Mouse (Mus musculus) adrenal gland, adult 8-10 months (tissue): ENCODE measurements around the gene Ntn1. TPM values are rescaled to one million over a fixed set of nuclear protein-coding genes. Genes with fewer than 3 reads are reported as not detected.

ENCODE experiments used
- DNase-seq: peaks from one replicate; pipeline ENCODE4 v3.0.0; 2022
- total RNA-seq, 4 experiments: library from RNA; stranded (reverse); gene quantifications; 2 replicates each; pipeline ENCODE4 v1.2.4; 2022

Ntn1 gene
- total RNA-seq, result 10 to 100 TPM; 14.3 to 20.8 (median 16.2) TPM

DNA sequence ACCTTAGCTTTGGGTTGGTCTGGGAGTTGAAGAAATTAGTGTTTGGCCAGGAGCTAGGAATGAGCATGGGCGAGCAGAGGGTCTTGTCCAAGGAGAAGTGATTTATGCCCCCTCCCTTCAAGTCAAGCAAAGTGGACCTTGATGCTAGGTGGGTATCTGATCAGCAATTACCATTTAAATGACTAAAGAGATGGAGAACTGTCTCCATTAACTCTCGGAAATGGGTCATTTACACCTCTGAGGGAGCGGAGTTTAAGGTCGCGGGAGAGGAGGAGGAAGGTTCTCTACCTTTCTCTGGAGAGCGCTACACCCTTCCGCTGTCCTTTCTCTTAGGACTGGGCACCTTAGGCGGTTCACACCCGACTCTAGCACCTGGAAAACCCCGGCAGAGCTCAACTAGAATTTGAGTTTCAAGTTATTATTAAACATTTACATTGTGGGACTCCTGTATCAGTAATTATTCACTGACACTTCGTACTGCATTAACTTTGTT, at the start of gene Ntn1:
Gene Ntn1 (minus strand): TSS at position 97 of the 493 bp plus-strand sequence.
- no peak for DNase-seq

DNA sequence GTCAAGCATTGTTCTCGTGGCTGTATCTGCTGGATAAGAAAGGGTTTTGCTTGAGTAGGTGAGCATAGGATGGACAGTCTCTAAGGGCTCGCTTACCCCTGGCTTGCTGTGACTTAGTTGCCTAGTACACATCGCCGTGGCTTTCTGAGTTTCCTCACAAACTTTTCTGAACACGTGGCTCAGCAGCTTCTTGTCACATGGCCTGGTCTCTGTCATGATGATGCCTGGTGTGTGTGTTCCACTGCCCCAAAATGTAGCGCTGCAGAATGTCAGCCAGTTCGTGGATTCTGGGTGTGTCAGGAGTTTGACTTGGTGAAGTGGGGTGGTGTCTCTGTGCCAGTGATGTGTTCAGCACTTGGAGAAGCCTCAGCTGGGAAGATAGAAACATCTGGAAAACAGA, 47.7 kb upstream of the Ntn1 start:
- no peak for DNase-seq

DNA sequence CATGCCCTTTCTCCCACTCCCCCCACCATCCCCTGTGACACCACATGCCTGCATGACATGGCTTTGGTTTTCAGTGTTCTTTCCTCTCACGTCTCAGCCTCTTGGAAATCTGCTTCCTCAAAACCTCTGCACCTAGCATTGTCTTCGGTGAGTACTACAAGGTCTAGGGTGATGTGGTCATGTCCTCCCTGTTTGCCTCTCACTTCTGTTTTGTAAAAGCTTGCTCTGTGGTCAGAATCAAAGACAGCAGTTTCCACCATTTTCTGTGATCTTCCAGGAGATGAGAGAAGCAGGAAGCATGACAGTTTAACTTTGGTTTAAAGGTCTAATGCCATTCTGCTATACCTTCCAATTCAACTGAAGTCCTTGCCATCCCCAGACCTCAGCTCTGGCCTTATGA, 46.6 kb upstream of the Ntn1 start:
- no peak for DNase-seq

DNA sequence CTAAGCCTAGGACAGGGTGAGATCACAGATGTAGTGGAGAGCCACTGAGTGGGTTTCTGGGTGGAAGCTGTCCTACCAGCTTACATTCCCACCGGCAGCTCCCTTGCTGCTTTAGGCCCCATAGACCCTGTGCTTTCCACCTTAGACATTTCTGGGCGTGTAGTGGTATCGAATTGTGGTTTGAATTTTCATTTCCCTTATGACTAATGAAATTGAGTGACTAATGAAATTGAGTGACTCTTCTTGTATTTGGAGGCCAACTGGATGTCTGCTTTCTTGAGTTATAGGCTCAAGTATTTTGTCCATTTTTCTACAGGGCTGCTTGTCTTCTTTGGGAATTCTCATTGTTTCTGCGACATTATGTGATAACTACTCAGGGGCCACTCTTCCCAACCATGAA, 45.9 kb upstream of the Ntn1 start:
- no peak for DNase-seq

DNA sequence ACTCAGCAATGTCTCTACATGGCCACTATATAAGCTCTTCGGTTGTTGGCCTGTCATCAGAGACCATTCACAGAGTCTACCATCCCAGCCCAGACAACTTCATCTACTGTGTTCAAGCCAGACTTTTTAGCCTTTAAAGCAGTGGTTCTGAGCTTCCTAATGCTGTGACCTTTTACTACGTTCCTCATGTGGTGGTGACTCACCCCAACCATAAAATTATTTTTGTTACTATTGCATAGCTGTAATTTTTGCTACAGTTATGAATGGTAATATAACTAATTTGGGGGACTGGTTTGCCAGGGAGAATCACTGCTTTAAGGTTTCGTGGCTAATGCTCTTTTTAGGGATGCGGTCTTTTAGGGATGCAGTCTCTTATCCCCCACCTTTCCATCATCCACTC, 45.3 kb upstream of the Ntn1 start:
- no peak for DNase-seq

DNA sequence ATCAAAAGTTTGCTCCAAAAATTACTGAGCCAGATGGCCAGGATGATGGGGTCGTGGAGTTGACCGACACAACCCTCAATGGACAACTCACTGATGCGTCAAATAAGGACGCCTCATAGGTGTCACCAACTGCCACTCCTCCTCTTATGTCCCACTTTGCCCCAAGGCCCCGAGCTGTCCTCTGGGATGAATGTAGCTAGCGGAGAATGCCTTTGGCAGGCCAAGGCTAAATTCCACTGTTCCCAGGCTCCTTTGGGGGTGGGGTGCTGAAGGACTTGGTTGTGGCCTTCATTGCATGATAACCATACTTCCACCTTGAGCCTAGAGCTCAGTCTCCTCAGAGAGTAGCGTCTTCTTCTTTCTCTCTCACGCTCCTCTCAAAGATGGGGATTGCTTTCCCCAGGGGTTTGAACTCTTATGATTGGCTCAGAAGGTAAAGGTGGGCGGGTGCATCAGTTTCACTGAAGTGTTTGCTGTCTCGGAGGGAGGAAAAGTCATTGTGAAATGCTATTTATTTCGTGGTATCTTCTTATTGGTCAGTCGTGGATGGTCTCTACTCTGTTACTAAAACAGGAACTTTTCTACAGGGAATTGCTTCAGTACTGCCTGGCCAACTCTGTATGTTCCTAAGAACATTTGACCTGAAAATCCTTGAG, 42.5 kb upstream of the Ntn1 start:
- peak; percentile 59 for DNase-seq

DNA sequence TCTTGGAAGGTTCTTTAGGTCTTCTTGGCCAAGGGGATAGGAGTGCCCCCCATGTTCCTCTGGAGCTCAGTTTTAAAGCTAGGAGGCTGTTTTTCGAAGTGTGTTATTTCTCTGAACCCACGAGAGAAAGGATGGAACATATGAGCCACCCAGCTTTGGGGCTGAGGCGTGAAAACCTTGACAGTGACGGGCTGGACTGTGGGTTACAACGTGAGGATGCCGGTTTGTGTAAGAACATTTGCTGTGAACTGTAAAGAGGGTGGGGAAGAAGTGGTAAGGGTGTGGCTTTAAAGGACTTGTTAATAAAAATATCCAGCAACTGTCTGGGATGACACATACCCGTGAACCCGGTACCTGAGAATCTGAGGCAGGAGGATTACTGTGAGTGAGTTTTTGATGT, 41.7 kb upstream of the Ntn1 start:
- DNase-seq, result no peak

DNA sequence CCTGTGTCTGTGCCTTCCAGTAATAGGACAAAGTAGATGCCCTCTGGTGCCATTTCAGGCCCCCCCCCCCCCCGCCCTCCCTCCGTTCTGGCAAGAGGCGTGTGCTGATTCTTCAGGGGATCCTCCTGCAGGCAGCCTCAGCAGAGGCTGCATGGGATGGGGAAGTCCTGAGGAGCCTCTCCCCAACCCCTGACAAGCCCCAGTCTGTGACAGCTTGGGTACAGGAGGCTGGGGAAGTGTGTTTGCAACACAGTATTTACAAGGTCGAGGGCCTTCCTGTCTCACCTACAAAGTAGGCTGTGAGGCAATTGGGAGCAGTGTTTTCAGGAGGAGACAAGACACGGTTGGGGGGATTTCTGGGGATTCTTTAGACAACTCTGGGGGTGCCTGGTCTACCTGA, 40.3 kb upstream of the Ntn1 start:
- no peak for DNase-seq

DNA sequence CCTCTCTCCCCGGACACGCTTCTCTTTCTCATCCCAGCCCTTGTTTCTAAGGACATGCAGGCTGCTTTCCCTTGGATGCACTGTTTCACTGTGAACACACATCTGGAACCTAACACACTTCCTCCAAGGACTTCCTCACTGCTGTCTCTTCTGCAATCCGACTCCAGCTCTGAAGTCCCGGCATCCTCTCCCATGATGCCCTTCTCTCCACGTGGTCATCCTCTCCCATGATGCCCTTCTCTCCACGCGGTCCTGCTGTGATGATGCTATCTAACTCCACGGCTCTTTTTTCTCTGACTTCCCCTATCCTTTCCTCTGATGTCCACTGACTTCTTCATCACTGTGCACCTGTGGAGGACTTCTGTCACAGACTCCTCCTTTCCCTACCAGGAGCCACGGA, 39.5 kb upstream of the Ntn1 start:
- DNase-seq, result no peak

DNA sequence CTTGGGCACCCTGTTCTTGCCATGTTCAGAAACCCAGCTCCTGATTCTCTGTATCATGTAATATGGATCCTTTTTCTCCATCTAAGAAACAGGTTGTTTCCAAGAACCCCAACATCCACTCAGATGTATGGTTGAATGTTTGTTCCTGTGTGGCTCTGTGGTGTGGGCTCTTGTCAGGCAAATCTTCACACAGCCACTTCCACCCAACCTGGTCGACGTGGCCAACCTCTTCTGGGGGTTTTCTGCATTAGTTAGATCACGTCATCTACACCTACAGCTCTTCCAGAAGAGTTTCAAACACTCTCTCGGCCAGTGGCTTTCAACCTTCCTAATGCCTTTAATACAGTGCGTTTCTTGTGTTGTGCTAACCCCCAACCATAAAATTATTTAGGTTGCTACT, 35.8 kb upstream of the Ntn1 start:
- DNase-seq, result no peak

DNA sequence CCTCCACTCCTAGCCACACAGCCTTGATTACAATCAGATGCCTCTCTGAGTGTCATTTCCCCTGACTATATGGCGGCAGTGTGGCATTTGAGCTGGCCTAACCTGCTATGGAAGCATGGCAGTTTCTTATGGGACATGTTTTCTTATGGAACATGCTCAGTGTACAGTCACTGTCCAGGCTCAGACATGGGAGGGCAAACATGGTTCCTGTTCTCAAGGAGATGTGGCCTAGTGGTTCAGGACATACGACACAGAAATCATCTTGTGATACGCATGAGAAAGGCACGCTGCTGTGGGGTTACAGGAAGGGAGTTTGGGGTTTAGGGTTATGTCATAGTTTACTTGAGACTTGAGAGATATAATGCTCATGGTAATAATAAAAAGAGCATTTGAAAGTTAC, 35.0 kb upstream of the Ntn1 start:
- no peak for DNase-seq

DNA sequence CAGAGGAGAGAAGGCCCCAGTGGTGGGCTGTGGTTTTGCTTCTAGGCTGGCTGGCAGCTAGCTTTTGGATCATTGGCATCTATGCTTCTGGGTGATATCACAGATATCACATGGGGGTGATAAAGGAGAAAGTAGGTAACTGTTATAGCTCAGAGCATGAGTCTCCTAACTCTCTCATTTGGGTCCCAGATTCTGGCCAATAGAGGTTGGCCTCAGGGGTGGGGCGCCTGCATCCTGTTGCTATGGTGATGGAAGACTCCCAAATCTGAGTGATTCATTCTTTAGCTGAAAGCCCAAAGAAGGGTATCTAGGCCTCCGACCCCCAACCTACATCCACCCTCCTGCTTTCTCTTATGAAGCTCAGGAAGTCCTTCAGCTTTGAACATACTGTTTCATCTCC, 34.1 kb upstream of the Ntn1 start:
- DNase-seq, result no peak

DNA sequence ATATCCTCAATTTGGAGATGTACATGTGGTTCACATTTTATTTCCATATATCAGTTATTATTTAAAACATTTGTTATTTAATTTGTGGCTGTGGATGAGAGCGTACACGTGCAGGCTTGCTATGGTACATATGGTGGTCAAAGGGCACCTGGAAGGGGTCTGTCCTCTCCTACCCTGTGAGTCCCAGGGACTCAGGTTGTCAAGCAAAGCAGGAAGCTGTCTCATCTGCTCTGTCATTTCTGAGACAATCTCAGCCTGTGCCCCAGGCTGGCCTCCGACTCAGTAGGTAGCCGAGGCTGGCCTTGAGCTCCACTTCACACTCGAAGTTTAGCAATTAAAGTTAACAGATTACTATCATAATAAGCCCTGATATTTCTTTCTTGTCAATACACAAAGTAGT, 32.9 kb upstream of the Ntn1 start:
- no peak for DNase-seq

DNA sequence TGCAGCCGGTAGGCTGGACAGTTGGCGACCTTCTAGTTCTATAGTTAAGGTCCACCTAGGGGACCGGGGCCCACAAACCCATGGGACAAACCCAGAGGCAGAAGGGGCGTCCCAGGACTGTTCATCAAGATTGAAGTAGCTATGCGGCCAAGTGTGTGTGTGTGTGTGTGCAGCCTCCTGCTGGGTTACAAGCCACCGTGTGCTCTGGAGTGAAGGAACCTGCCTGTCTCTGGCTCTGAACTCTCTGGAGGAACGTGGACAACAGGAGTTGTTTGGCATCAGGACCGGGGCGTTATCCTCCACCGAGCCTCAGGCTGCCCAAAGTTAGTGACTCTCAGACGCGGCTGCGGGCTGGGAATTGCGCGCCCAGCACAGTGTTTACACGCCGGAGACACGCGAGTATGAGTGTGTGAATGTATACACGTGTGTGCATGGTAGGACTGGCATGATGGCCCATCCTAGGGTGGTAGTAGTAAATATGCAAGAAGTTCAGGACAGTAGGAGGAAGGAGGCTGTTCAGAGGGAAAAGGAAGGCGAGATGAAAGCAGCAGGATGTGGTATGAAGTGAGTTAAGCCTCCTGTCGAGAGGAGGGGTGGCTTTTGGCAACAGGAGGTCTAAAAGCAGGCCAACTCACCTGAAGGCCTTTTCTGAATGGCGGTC, 31.9 kb upstream of the Ntn1 start:
- no peak for DNase-seq

DNA sequence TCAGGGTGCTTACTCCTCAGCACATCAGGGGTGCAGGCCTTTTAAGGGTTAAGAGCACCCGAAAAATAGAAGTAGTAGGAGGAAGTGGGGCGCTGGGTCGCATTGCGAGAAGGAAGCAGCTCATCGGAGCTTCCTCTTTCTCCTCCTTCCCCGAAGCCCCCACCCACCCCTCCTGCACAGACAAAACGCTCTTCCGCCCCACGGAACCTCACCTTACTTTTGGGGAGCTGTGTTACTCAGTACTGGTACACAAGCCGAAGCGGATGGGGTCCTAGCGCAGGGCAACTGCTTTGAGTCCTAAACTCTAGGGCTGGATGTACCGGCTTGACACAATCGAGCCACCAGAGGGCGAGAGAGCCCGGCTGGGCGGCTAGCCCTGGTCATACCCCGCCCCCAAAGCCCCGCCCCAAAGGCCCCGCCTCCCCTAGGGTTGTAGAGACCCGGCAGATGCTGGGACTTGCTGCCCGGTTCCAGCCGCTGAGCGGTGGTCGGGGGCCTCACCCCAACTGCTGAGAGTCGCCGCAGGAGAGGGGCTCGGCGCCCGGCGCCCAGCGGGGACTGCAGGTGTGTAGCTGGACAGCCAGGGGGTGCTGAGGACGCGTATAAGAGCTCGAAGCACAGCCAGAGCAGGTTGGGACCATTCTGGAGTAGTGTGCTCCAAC, 31.2 kb upstream of the Ntn1 start, which contains the start of gene Pik3r5:
Gene Pik3r5 (plus strand): TSS at position 423 of the 662 bp plus-strand sequence.
- DNase-seq, result peak; percentile 52

DNA sequence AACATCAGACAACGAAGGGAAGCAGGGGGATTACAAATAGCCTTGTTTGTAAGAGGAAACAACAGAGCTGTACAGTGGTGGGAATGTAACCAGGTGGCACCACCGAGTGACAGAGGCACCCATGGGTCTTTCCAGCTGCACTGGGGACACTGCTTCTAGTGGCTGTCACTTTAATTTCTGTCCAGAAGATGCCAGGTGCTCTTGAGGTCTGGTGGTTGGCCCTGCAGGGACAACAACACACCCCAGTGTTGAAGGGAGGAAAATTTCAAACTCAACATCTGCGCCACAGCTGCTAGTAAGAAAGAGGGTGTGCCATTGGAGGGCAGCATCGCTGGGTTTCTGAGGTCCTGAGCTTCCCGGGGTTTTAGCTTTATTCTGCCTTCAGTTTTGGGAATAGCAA, 30.0 kb upstream of the Ntn1 start:
- no peak for DNase-seq

DNA sequence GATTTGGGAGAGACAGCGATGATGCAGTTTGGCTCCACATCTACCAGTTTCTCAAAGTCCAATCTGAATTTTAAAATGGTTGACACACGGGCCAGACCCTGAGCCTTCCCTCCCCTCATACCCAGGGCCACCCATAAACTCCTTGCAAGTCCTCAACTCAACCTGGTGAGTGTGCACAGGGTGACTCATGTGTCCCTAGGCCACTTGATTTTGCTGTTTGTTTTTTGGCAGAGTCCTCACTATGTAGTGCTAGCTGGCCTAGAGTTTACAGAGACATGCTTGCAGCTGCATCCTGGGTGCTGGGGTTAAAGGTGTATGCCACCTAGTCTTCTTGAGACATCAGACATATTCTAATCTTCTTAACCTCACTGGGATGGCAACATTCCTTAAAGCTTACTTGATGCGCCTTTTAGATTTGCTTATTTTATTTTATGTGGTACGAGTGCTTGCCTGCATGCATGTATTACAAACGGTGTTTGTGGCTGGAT, 26.5 kb upstream of the Ntn1 start:
- no peak for DNase-seq

DNA sequence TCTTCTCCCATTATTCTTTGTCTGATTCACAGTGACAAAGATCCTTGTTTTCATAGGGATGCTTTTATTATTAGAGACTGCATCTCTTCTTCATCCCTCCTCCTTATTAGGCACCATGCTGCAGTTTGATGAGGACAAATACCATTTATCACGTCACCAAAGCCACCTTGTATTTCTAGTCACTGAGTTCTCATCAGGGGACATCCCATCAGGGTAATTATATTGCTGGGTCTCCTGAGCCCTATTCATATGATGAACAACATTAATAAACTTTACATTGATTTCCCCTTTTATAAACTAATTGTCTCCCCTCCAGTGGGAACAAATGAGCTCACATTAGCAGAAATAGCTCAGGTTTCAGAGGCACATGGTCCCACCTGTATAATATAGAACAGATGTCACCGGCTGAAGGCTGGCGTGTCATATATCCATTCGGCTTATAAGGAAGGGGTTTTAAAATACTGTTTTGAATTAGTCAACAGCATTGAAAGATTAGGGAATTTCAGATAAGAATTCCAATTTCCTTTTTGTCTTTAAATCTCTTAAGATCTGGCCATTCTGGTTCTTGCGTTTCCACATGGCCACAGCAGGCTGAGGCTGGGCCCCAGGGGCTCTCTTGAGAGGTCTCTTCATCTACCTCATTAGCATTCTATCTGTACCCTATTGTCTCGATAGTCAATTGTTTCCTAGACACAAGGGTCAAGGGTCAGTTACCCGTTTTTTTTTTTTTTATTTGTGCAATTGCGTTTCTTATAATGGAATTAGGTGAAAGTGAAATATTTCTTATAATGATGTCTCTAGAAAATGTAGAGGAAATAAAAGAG, 25.1 kb upstream of the Ntn1 start:
- DNase-seq, result no peak

DNA sequence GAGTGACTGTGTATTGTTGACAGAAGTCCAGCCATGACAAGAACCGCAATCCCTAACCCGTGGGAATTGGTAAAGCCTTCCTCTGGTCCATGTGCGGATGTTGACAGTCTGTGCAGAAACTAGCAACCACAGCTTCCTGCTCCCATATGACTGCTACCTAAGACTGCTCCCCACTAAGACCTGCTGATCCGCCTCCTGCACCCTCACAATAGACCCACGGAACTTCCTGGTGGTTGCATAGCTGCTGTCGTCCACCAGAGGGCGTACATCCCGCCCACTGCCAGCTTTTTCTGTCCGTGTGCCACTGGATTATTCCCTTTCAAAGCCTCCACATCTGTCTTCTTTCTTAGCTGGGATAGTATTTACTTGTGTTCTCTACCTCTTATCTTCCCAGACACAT, 17.2 kb upstream of the Ntn1 start:
- no peak for DNase-seq

DNA sequence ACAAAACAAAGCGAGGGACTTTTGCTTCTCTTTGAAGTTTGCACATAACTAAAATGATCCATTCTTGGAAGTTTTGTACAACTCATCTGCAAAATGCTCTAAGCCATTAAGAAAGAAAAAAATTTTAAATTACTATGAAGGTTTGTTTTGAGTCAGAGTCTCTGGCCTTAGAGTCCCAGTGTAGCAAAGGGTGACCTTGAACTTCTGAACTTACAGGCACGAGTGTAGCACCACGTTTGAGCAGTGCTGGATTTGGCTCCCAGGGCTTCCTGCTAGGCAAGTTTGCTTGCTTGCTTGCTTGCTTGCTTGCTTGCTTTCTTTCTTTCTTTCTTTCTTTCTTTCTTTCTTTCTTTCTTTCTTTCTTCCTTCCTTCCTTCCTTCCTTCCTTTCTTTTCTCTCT, 16.4 kb upstream of the Ntn1 start:
- DNase-seq, result peak; percentile 23

DNA sequence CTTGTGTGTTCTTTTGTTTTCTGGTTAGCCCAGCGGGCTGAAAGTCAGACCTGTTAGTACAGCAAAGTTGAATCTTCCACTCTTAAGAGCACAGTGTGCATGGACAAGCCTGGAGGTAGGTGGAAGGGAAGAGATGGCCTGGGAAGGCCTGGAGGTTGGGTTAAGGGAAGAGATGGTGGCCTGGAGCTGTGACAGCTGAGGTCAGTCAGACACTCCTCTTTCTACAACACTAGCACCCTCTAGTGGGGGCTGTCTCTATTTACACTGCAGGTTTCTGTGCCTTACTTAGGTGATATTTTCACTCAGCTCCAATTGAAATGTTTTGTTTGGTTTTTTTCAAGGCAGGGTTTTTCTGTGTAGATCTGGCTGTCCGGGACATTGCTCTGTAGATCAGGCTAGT, 7.5 kb upstream of the Ntn1 start:
- peak; percentile 40 for DNase-seq

DNA sequence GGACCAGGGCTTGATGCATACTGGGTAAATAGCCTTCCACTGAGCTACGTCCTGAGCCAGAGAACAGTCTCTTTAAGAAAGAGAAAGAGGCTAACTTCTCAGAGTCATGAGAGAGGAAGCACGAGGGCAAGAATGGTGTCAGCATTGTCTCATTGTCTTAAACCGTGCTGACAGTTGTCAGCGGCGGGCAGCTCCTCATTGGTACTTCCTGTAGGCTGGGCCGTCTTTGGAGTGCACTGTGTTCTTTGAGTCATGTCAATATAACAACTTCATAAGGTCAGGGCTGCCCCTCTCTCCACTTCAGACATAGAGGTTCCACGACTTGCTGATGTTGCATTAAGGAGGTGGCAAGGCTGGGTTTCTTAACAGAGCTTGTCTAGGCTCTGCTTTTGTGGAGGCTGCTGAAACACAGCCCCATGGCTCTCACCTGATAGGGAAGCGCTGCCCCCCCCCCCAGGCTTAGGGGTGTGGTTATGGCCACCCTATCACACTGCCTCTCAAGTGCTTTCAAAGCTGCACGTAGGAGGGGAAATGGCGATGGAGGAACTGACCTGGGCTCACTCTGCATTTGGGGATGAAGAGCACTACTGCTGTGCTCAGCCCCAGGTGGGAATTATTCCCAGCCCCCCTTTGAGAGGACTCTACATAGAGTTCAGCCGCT, 6.8 kb upstream of the Ntn1 start:
- DNase-seq, result no peak
